ENCODE assay signal across 7 mouse cellular contexts in genomic region chr1:52149934-52150346, GRCm38 (mm10). TPM values are rescaled to one million over a fixed set of nuclear protein-coding genes. Genes with fewer than 3 reads are reported as not detected.
DNase-seq lines count a peak whose midpoint lies in the region; ATAC-seq lines count a peak whose summit lies in the region.

No protein-coding gene starts in this region.

- no peak overlapping the region for H3K27ac ChIP-seq in hindbrain, embryonic 11.5 days (ENCODE audit: low read depth, low read length)

- peak; percentile 89 for DNase-seq in MEL-GATA-1-ER (ENCODE audit: extremely low read depth, low read depth)
- peak; percentile 30 for DNase-seq in brain, embryonic 18.5 days (ENCODE audit: low read depth, low spot score)
- DNase-seq in frontal cortex, postnatal 14 days (ENCODE audit: low spot score in 2 of 2): peak; percentile 38 to 49
- no peak for DNase-seq in hindbrain, embryonic 11.5 days (ENCODE audit: low spot score)
- peak; percentile 72 for DNase-seq in liver
- peak; percentile 71 for DNase-seq in retina, adult 2 months (ENCODE audit: low read depth, low spot score)
- DNase-seq in ovary, postnatal 36 days (ENCODE audit: low spot score): no peak

- no peaks in the 10 kb centered on the region for H3K27me3 ChIP-seq in hindbrain, embryonic 11.5 days (ENCODE audit: control insufficient read depth, insufficient read depth, low read length)

- WGBS in hindbrain, embryonic 11.5 days: 69% methylated on average over 9 of the region's 9 CpGs

- H3K4me2 ChIP-seq in hindbrain, embryonic 11.5 days (replicated peaks; ENCODE audit: low read depth, low read length): no peak overlapping the region

- H3K9me3 ChIP-seq in hindbrain, embryonic 11.5 days (ENCODE audit: control insufficient read depth, low read length): no peaks in the 10 kb centered on the region

- H3K4me1 ChIP-seq in hindbrain, embryonic 11.5 days (replicated peaks; ENCODE audit: control insufficient read depth, insufficient read depth, low read length): no peaks in the 10 kb centered on the region

- ATAC-seq in hindbrain, embryonic 11.5 days (ENCODE audit: low FRiP score): peak; percentile 46

- H3K9ac ChIP-seq in hindbrain, embryonic 11.5 days (ENCODE audit: low read depth, low read length): no peak overlapping the region

- H3K4me3 ChIP-seq in hindbrain, embryonic 11.5 days (ENCODE audit: low read depth, low read length): no peak overlapping the region

- no peaks in the 10 kb centered on the region for H3K36me3 ChIP-seq in hindbrain, embryonic 11.5 days (ENCODE audit: control insufficient read depth, insufficient read depth, low read length)

RNA-seq across cellular contexts. Expression of gene Stat1, which starts 30.7 kb away (rescaled TPM):
- polyA plus RNA-seq in hindbrain, embryonic 11.5 days (2014; fragmentation: Nextera tagmentation; extraction: Ambion mirVana): 18.0 and 20.1 TPM in 2 replicates

Comparison
In these comparisons a context has a peak if more than half of its experiments do, and no peak if none do; other contexts are left out.
1. DNase-seq: peak in MEL-GATA-1-ER (single experiment), brain, embryonic 18.5 days (single experiment), frontal cortex, postnatal 14 days (2 of 2), liver (single experiment) and retina, adult 2 months (single experiment); none in hindbrain, embryonic 11.5 days (single experiment) and ovary, postnatal 36 days (single experiment).